ENCODE assay signal across 10 mouse cellular contexts in genomic region chr14:120330454-120330853, GRCm38 (mm10). TPM values are rescaled to one million over a fixed set of nuclear protein-coding genes. Genes with fewer than 3 reads are reported as not detected.
DNase-seq lines count a peak whose midpoint lies in the region; ATAC-seq and TF ChIP-seq lines count a peak whose summit lies in the region.
"Had no signal": no experiment of that assay in that cellular context is flagged by ENCODE, and none has a peak within 500 bp of the region (broad histone marks: within the 10 kb centered on the region; RNA-seq: fewer than 3 reads in every experiment).

No protein-coding gene starts in this region.

- no peaks in the 10 kb centered on the region for H3K9me3 ChIP-seq in midbrain, postnatal 0 days (ENCODE audit: low read length)
- H3K9me3 ChIP-seq in midbrain, embryonic 13.5 days = no peaks in the 10 kb centered on the region
- no peaks in the 10 kb centered on the region for H3K9me3 ChIP-seq in forebrain, embryonic 16.5 days (ENCODE audit: control insufficient read depth, low read length)
- H3K9me3 ChIP-seq: liver, embryonic 12.5 days had no signal

- 72% methylated on average over 12 of the region's 12 CpGs for WGBS in midbrain, postnatal 0 days
- WGBS in midbrain, embryonic 13.5 days = 78% methylated on average over 12 of the region's 12 CpGs
- WGBS in forebrain, embryonic 16.5 days = 58% methylated on average over 12 of the region's 12 CpGs

- H3K4me1 ChIP-seq in midbrain, postnatal 0 days (ENCODE audit: insufficient read depth, low read length) = no peaks in the 10 kb centered on the region
- peaks cover 6% of the 10 kb centered on the region; the same call in 1 of the 2 replicates for H3K4me1 ChIP-seq in midbrain, embryonic 13.5 days (replicated peaks)
- H3K4me1 ChIP-seq in forebrain, embryonic 16.5 days (replicated peaks; ENCODE audit: control insufficient read depth, insufficient read depth, low read length) = peaks cover 6% of the 10 kb centered on the region; the same call in 1 of the 2 replicates

- H3K4me2 ChIP-seq in midbrain, postnatal 0 days (ENCODE audit: low read depth, low read length, poor library complexity, severe bottlenecking) = no peak overlapping the region
- H3K4me2 ChIP-seq in midbrain, embryonic 13.5 days (replicated peaks) = no peak overlapping the region
- peak overlapping the region; percentile 14; the same call in 1 of the 2 replicates for H3K4me2 ChIP-seq in forebrain, embryonic 16.5 days (ENCODE audit: low read length)
- H3K4me2 ChIP-seq: liver, embryonic 12.5 days had no signal

- no peak overlapping the region for H3K4me3 ChIP-seq in midbrain, postnatal 0 days (ENCODE audit: low read depth, low read length)
- no peak overlapping the region for H3K4me3 ChIP-seq in midbrain, embryonic 13.5 days (replicated peaks)
- H3K4me3 ChIP-seq in forebrain, embryonic 16.5 days (replicated peaks; ENCODE audit: low read length) = no peak overlapping the region
- H3K4me3 ChIP-seq: liver, embryonic 12.5 days had no signal

- H3K27ac ChIP-seq in midbrain, postnatal 0 days (ENCODE audit: low read depth, low read length) = no peak overlapping the region
- no peak overlapping the region for H3K27ac ChIP-seq in midbrain, embryonic 13.5 days
- H3K27ac ChIP-seq in forebrain, embryonic 16.5 days (ENCODE audit: low read length) = no peak overlapping the region; the same call in 1 of the 2 replicates
- H3K27ac ChIP-seq: kidney, postnatal 0 days; liver, embryonic 12.5 days had no signal

- TF ChIP-seq CTCF in midbrain, postnatal 0 days (IDR thresholded peaks at IDR 0.05) = no peak

- DNase-seq in gastrocnemius, adult 8-10 months (ENCODE audit: low spot score in 2 of 2) = peak; percentile 59 to 73
- no peak for DNase-seq in gastrocnemius, postnatal 25 days
- peak; percentile 52 for DNase-seq in midbrain, postnatal 0 days (ENCODE audit: low spot score)
- peak; percentile 60 for DNase-seq in telencephalon, adult 2 months (ENCODE audit: low read depth, low spot score)
- no peak for DNase-seq in testis, postnatal 10 days (ENCODE audit: low spot score)

- H3K9ac ChIP-seq in midbrain, postnatal 0 days (replicated peaks; ENCODE audit: low read length, poor library complexity, severe bottlenecking) = no peak overlapping the region
- no peak overlapping the region for H3K9ac ChIP-seq in midbrain, embryonic 13.5 days (replicated peaks)
- no peak overlapping the region for H3K9ac ChIP-seq in forebrain, embryonic 16.5 days (replicated peaks; ENCODE audit: low read depth, low read length)
- H3K9ac ChIP-seq: liver, embryonic 12.5 days had no signal

- no peaks in the 10 kb centered on the region for H3K36me3 ChIP-seq in midbrain, postnatal 0 days (ENCODE audit: insufficient read depth, low read length)
- no peaks in the 10 kb centered on the region for H3K36me3 ChIP-seq in midbrain, embryonic 13.5 days
- no peaks in the 10 kb centered on the region for H3K36me3 ChIP-seq in forebrain, embryonic 16.5 days (ENCODE audit: control insufficient read depth, insufficient read depth)
- H3K36me3 ChIP-seq: liver, embryonic 12.5 days had no signal

- H3K27me3 ChIP-seq in midbrain, postnatal 0 days (ENCODE audit: insufficient read depth, low read length) = no peaks in the 10 kb centered on the region
- H3K27me3 ChIP-seq in midbrain, embryonic 13.5 days = no peaks in the 10 kb centered on the region
- no peaks in the 10 kb centered on the region for H3K27me3 ChIP-seq in forebrain, embryonic 16.5 days (replicated peaks; ENCODE audit: control insufficient read depth, insufficient read depth, low read length)
- H3K27me3 ChIP-seq: liver, embryonic 12.5 days had no signal

- ATAC-seq in midbrain, postnatal 0 days (ENCODE audit: low FRiP score) = no peak
- ATAC-seq in midbrain, embryonic 13.5 days = no peak
- ATAC-seq in forebrain, embryonic 16.5 days = peak; percentile 70
- no peak for ATAC-seq in CD4-positive, CD25-positive, alpha-beta regulatory T cell, adult 4 months
- ATAC-seq: liver, embryonic 12.5 days had no signal

RNA-seq across cellular contexts. Expression of gene Mbnl2, which starts 55.0 kb away (rescaled TPM):
- 100 to 1,000 TPM; 229 to 309 (median 276) TPM for total RNA-seq in gastrocnemius, adult 8-10 months (2022)
- total RNA-seq in gastrocnemius, postnatal 25 days (2021) = 100 to 1,000 TPM; 269 to 316 TPM
- total RNA-seq in midbrain, postnatal 0 days (2014; rRNA removed) = 40.4 and 41.4 TPM in 2 replicates
- polyA plus RNA-seq in midbrain, postnatal 0 days (2015; fragmentation: Nextera tagmentation; extraction: Ambion mirVana) = 19.5 and 20.4 TPM in 2 replicates
- polyA plus RNA-seq in midbrain, embryonic 13.5 days (2015; fragmentation: Nextera tagmentation; extraction: Ambion mirVana) = 17.2 and 17.6 TPM in 2 replicates
- 23.1 and 26.8 TPM in 2 replicates for polyA plus RNA-seq in forebrain, embryonic 16.5 days (2015; fragmentation: Nextera tagmentation; extraction: Ambion mirVana)
- polyA plus RNA-seq in CD4-positive, CD25-positive, alpha-beta regulatory T cell, adult 4 months (2017; shearing (Covaris generic)) = 10 to 100 TPM; 50.7 to 52.1 TPM

Comparison
In these comparisons a context has a peak if more than half of its experiments do, and no peak if none do; other contexts are left out.
1. DNase-seq: peak in gastrocnemius, adult 8-10 months (2 of 2), midbrain, postnatal 0 days (single experiment) and telencephalon, adult 2 months (single experiment); none in gastrocnemius, postnatal 25 days (single experiment) and testis, postnatal 10 days (single experiment).